Mouse (Mus musculus) liver, adult 2 months (tissue): ENCODE results near the gene Lamp1. TPM values are rescaled to one million over a fixed set of nuclear protein-coding genes. Genes with fewer than 3 reads are reported as not detected.

Experiments used
- DNase-seq: peaks from one replicate; pipeline ENCODE4 v3.0.0-alpha.2; 2011; ENCODE audit warnings: low read depth, low spot score; ENCODE audit errors: extremely low read depth
- H3K27ac ChIP-seq: fragments of 200-500 bp; replicated peaks from 2 replicates; pipeline ENCODE4 v1.5.1; 2012; ENCODE audit warnings: low read depth, mild to moderate bottlenecking, control low read depth, inconsistent platforms, low read length; ENCODE audit not compliant: insufficient read depth
- H3K27me3 ChIP-seq: fragments of 200-500 bp; 2 replicates; pipeline ENCODE4 v1.6.1; 2012; ENCODE audit warnings: mild to moderate bottlenecking, moderate library complexity, low read length, inconsistent platforms; ENCODE audit not compliant: control insufficient read depth, insufficient read depth
- H3K36me3 ChIP-seq: fragments of 200-500 bp; 2 replicates; pipeline ENCODE4 v1.6.1; 2012; ENCODE audit warnings: low read length, inconsistent platforms; ENCODE audit not compliant: control insufficient read depth, insufficient read depth
- H3K4me1 ChIP-seq: fragments of 200-500 bp; 2 replicates; pipeline ENCODE4 v1.6.1; 2011; ENCODE audit warnings: low read length; ENCODE audit not compliant: control insufficient read depth, insufficient read depth
- H3K4me3 ChIP-seq: fragments of 200-500 bp; 2 replicates; pipeline ENCODE4 v1.5.1; 2011; ENCODE audit warnings: low read depth, mild to moderate bottlenecking, control low read depth, low read length, moderate library complexity; ENCODE audit not compliant: insufficient read depth
- H3K79me2 ChIP-seq: fragments of 200-500 bp; 2 replicates; pipeline ENCODE4 v1.6.1; 2012; ENCODE audit warnings: inconsistent platforms, mild to moderate bottlenecking, low read length, moderate library complexity; ENCODE audit not compliant: control insufficient read depth, insufficient read depth
- H3K9ac ChIP-seq: fragments of 200-500 bp; 2 replicates; pipeline ENCODE4 v1.6.1; 2012; ENCODE audit warnings: low read depth, mild to moderate bottlenecking, control low read depth, inconsistent platforms, low read length
- CTCF ChIP-seq: fragments of 200-500 bp; IDR thresholded peaks from 2 replicates; pipeline ENCODE4 v1.5.1; 2011; ENCODE audit warnings: low read depth, low read length, control low read depth
- POLR2A ChIP-seq: fragments of 200-500 bp; IDR thresholded peaks from 2 replicates; pipeline ENCODE4 v1.6.1; 2011; ENCODE audit warnings: low read length, control low read depth; ENCODE audit not compliant: insufficient read depth; ENCODE audit errors: extremely low read depth
- WGBS: fragments of 180-500 bp; shearing (Covaris S2); methylation state at CpG from one replicate; pipeline ENCODE4 v1.1.7; 2018; 5-methylcytosine and 5-hydroxymethylcytosine counted together
- polyA plus RNA-seq: library from polyadenylated mRNA; depleted of rRNA; stranded (reverse); fragments of >200 nt; gene quantifications from 2 replicates; pipeline ENCODE4 v1.2.3, GENCODE M21; 2012; rRNA removed
- total RNA-seq: library from RNA; depleted of rRNA; stranded (reverse); fragments of >200 nt; gene quantifications from 2 replicates; pipeline ENCODE4 v1.2.3, GENCODE M21; 2014; rRNA removed

Lamp1 gene
- total and polyA plus RNA-seq, 2 experiments: 381 to 563 TPM

- Histone ChIP-seq H3K27ac (no peak overlapping the region), H3K4me1 (peaks cover 3% of the 10 kb centered on the region; the same call in 1 of the 2 replicates), H3K9ac (no peak overlapping the region), H3K79me2 (no peaks in the 10 kb centered on the region), H3K27me3 (no peaks in the 10 kb centered on the region), H3K36me3 (no peaks in the 10 kb centered on the region), H3K4me3 (no peak overlapping the region)
- DNase-seq: no peak
- TF ChIP-seq CTCF: no peak
- no peak for TF ChIP-seq POLR2A
These were observed 59.0 kb downstream of the Lamp1 start for GRCm38 (mm10) chr8:13217986-13218385.

- H3K4me3 ChIP-seq: no peak overlapping the region
- no peaks in the 10 kb centered on the region for H3K36me3 ChIP-seq
- no peaks in the 10 kb centered on the region for H3K27me3 ChIP-seq
- TF ChIP-seq CTCF (no peak), POLR2A (no peak)
- 85% methylated on average over 4 of the region's 4 CpGs for whole genome bisulfite sequencing
- H3K79me2 ChIP-seq: no peaks in the 10 kb centered on the region
- H3K27ac ChIP-seq: no peak overlapping the region
- H3K4me1 ChIP-seq: peaks cover 3% of the 10 kb centered on the region; the same call in 1 of the 2 replicates
- H3K9ac ChIP-seq: no peak overlapping the region
- no peak for DNase-seq
These were observed 59.5 kb downstream of the Lamp1 start for GRCm38 (mm10) chr8:13218441-13218840.

- Histone ChIP-seq H3K27me3 (no peaks in the 10 kb centered on the region; the same call in 1 of the 2 replicates), H3K9ac (no peak overlapping the region), H3K27ac (no peak overlapping the region), H3K4me1 (no peaks in the 10 kb centered on the region), H3K36me3 (no peaks in the 10 kb centered on the region), H3K79me2 (no peaks in the 10 kb centered on the region), H3K4me3 (no peak overlapping the region)
- no peak for TF ChIP-seq CTCF
- no peak for TF ChIP-seq POLR2A
- 71% methylated on average over 9 of the region's 9 CpGs for WGBS
- no peak for DNase-seq
These were observed 65.5 kb downstream of the Lamp1 start for GRCm38 (mm10) chr8:13224426-13224825.

Other genes with a start within 250 kb of the Lamp1 start
- 95.0 and 117 TPM in 2 replicates for gene F7, start 133.1 kb upstream of the Lamp1 start, total RNA-seq
- 173 and 185 TPM in 2 replicates for gene F7, start 133.1 kb upstream of the Lamp1 start, polyA plus RNA-seq
- gene F10, start 121.9 kb upstream of the Lamp1 start, total RNA-seq: 374 and 399 TPM in 2 replicates
- gene F10, start 121.9 kb upstream of the Lamp1 start, polyA plus RNA-seq: 267 and 371 TPM in 2 replicates
- gene Proz, start 98.2 kb upstream of the Lamp1 start, total RNA-seq: 240 and 252 TPM in 2 replicates
- 374 and 460 TPM in 2 replicates for gene Proz, start 98.2 kb upstream of the Lamp1 start, polyA plus RNA-seq
- gene Pcid2, start 53.7 kb upstream of the Lamp1 start, total RNA-seq: 7.0 and 11.2 TPM in 2 replicates
- gene Pcid2, start 53.7 kb upstream of the Lamp1 start, polyA plus RNA-seq: 11.6 and 12.2 TPM in 2 replicates
- gene Cul4a, start 53.5 kb upstream of the Lamp1 start, total RNA-seq: 85.4 and 95.0 TPM in 2 replicates
- 42.4 and 46.0 TPM in 2 replicates for gene Cul4a, start 53.5 kb upstream of the Lamp1 start, polyA plus RNA-seq
- 25.3 and 25.5 TPM in 2 replicates for gene Grtp1, start 41.5 kb downstream of the Lamp1 start, total RNA-seq
- 28.3 and 30.3 TPM in 2 replicates for gene Grtp1, start 41.5 kb downstream of the Lamp1 start, polyA plus RNA-seq
- 0.74 TPM in 1 of 2 replicates, not detected in the other for gene Adprhl1, start 95.0 kb downstream of the Lamp1 start, total RNA-seq
- not detected in 2 replicates for gene Adprhl1, start 95.0 kb downstream of the Lamp1 start, polyA plus RNA-seq
- 10.6 and 10.7 TPM in 2 replicates for gene Dcun1d2, start 129.0 kb downstream of the Lamp1 start, total RNA-seq
- 11.0 and 13.1 TPM in 2 replicates for gene Dcun1d2, start 129.0 kb downstream of the Lamp1 start, polyA plus RNA-seq
- 5.1 and 5.5 TPM in 2 replicates for gene Tmco3, start 129.0 kb downstream of the Lamp1 start, total RNA-seq
- gene Tmco3, start 129.0 kb downstream of the Lamp1 start, polyA plus RNA-seq: 7.0 and 9.0 TPM in 2 replicates
- gene Tfdp1, start 179.6 kb downstream of the Lamp1 start, total RNA-seq: 12.8 and 13.2 TPM in 2 replicates
- gene Tfdp1, start 179.6 kb downstream of the Lamp1 start, polyA plus RNA-seq: 12.9 TPM in 2 replicates
- not detected in 2 replicates for gene Atp4b, start 237.7 kb downstream of the Lamp1 start, total RNA-seq
- not detected in 2 replicates for gene Atp4b, start 237.7 kb downstream of the Lamp1 start, polyA plus RNA-seq
- gene Grk1, start 245.9 kb downstream of the Lamp1 start, total RNA-seq: not detected in 2 replicates
- gene Grk1, start 245.9 kb downstream of the Lamp1 start, polyA plus RNA-seq: not detected in 2 replicates